Mouse (Mus musculus) CH12.LX (cell line): Measurements from ENCODE around the gene Hoxd8. TPM values are rescaled to one million over a fixed set of nuclear protein-coding genes. Genes with fewer than 3 reads are reported as not detected.

Source experiments
- DNase-seq: peaks from one replicate; pipeline ENCODE4 v3.0.0-alpha.2; 2013; ENCODE audit errors: extremely low read depth
- H3K27ac ChIP-seq: 2 replicates; pipeline ENCODE4 v1.5.1; 2012; ENCODE audit warnings: low read depth, mild to moderate bottlenecking, control low read depth, moderate library complexity; ENCODE audit not compliant: insufficient read depth
- H3K27me3 ChIP-seq: replicated peaks from 2 replicates; pipeline ENCODE3; 2012; ENCODE audit warnings: inconsistent platforms
- H3K36me3 ChIP-seq, 2 experiments: replicated peaks in 1 of 2; 2 replicates each; pipeline versions ENCODE3 to v1.6.1; 2012; ENCODE audit warnings: inconsistent platforms in 1 of 2, low read length in 1 of 2, mild to moderate bottlenecking in 1 of 2, mixed read lengths in 1 of 2, moderate library complexity in 1 of 2; ENCODE audit not compliant: control insufficient read depth in 1 of 2, insufficient read depth in 1 of 2
- H3K4me1 ChIP-seq, 2 experiments: 2 replicates each; pipeline ENCODE4 v1.6.1; 2012; ENCODE audit warnings: inconsistent platforms in 1 of 2, moderate library complexity in 1 of 2; ENCODE audit not compliant: insufficient read depth in 2 of 2, control insufficient read depth in 1 of 2
- H3K4me2 ChIP-seq: 2 replicates; pipeline ENCODE4 v1.6.1; 2012; ENCODE audit warnings: low read depth, mild to moderate bottlenecking, control low read depth; ENCODE audit not compliant: poor library complexity, insufficient read depth, severe bottlenecking
- H3K4me3 ChIP-seq, 3 experiments: fragments of 150-350 bp in 1 of 3; sonication (generic) in 1 of 3; replicated peaks in 1 of 3; 2 replicates each; pipeline versions ENCODE3 to v1.5.1; 2011 to 2012; ENCODE audit warnings: low read depth in 2 of 3, low read length in 2 of 3, mild to moderate bottlenecking in 2 of 3, moderate library complexity in 2 of 3, control low read depth in 1 of 3, improper control_type of control experiment in 1 of 3, inconsistent platforms in 1 of 3, mixed read lengths in 1 of 3; ENCODE audit not compliant: poor library complexity in 1 of 3
- H3K79me2 ChIP-seq: replicated peaks from 2 replicates; pipeline ENCODE4 v1.6.1; 2012; ENCODE audit warnings: mild to moderate bottlenecking, moderate library complexity; ENCODE audit not compliant: control insufficient read depth, poor library complexity, insufficient read depth, severe bottlenecking; ENCODE audit errors: extremely low read depth
- H3K9ac ChIP-seq: 2 replicates; pipeline ENCODE4 v1.6.1; 2012; ENCODE audit warnings: low read depth, mild to moderate bottlenecking, control low read depth, moderate library complexity; ENCODE audit not compliant: insufficient read depth
- H3K9me3 ChIP-seq: replicated peaks from 2 replicates; pipeline ENCODE3; 2012; ENCODE audit warnings: low read length, inconsistent platforms, mixed read lengths
- CTCF ChIP-seq, 2 experiments: IDR thresholded peaks in 1 of 2; conservative IDR thresholded peaks in 1 of 2; 2 replicates each; pipeline ENCODE4 v1.5.1; 2011 to 2012; ENCODE audit warnings: low read depth in 2 of 2, low read length in 2 of 2, improper control_type of control experiment in 1 of 2, inconsistent platforms in 1 of 2, mild to moderate bottlenecking in 1 of 2, moderate library complexity in 1 of 2
- E2F4 ChIP-seq: IDR thresholded peaks from 2 replicates; pipeline ENCODE4 v1.6.1; 2011; ENCODE audit warnings: low read depth, low read length, improper control_type of control experiment; ENCODE audit not compliant: insufficient replicate concordance
- ELF1 ChIP-seq: IDR thresholded peaks from 2 replicates; pipeline ENCODE4 v1.6.1; 2014; ENCODE audit warnings: low read depth, mild to moderate bottlenecking, inconsistent platforms, low read length, improper control_type of control experiment
- ETS1 ChIP-seq: conservative IDR thresholded peaks from 2 replicates; pipeline ENCODE4 v1.6.1; 2012; ENCODE audit warnings: low read depth, mild to moderate bottlenecking, inconsistent platforms, low read length, improper control_type of control experiment, moderate library complexity
- GABPA ChIP-seq: IDR thresholded peaks from 2 replicates; pipeline ENCODE4 v1.6.1; 2012; ENCODE audit warnings: low read depth, low read length, improper control_type of control experiment, inconsistent platforms; ENCODE audit not compliant: insufficient replicate concordance
- JUN ChIP-seq: IDR thresholded peaks from 2 replicates; pipeline ENCODE4 v1.6.1; 2011; ENCODE audit warnings: low read depth, mild to moderate bottlenecking, low read length, improper control_type of control experiment, moderate library complexity; ENCODE audit not compliant: insufficient read depth
- MAFK ChIP-seq: IDR thresholded peaks from 2 replicates; pipeline ENCODE4 v1.6.1; 2011; ENCODE audit warnings: low read length, improper control_type of control experiment; ENCODE audit not compliant: insufficient replicate concordance
- MAX ChIP-seq: IDR thresholded peaks from 2 replicates; pipeline ENCODE4 v1.6.1; 2011; ENCODE audit warnings: low read length, improper control_type of control experiment
- MAZ ChIP-seq: IDR thresholded peaks from 2 replicates; pipeline ENCODE4 v1.6.1; 2012; ENCODE audit warnings: low read depth, mild to moderate bottlenecking, inconsistent platforms, low read length, improper control_type of control experiment, moderate library complexity
- MEF2A ChIP-seq: IDR thresholded peaks from 2 replicates; pipeline ENCODE4 v1.6.1; 2014; ENCODE audit warnings: low read depth, mild to moderate bottlenecking, inconsistent platforms, low read length, improper control_type of control experiment, borderline replicate concordance
- MYC ChIP-seq: IDR thresholded peaks from 2 replicates; pipeline ENCODE4 v1.6.1; 2011; ENCODE audit warnings: low read depth, mild to moderate bottlenecking, improper control_type of control experiment, low read length
- NELFE ChIP-seq: IDR thresholded peaks from 2 replicates; pipeline ENCODE4 v1.6.1; 2011; ENCODE audit warnings: low read depth, low read length, improper control_type of control experiment
- POLR2AphosphoS2 ChIP-seq: IDR thresholded peaks from 2 replicates; pipeline ENCODE4 v1.6.1; 2011; ENCODE audit warnings: low read depth, low read length, improper control_type of control experiment
- RAD21 ChIP-seq: IDR thresholded peaks from 2 replicates; pipeline ENCODE4 v1.6.1; 2011; ENCODE audit warnings: low read depth, mild to moderate bottlenecking, low read length, improper control_type of control experiment, moderate library complexity
- RCOR1 ChIP-seq: conservative IDR thresholded peaks from 2 replicates; pipeline ENCODE4 v1.6.1; 2012; ENCODE audit warnings: low read depth, mild to moderate bottlenecking, inconsistent platforms, low read length, improper control_type of control experiment
- USF1 ChIP-seq: IDR thresholded peaks from 2 replicates; pipeline ENCODE4 v1.6.1; 2014; ENCODE audit warnings: low read depth, mild to moderate bottlenecking, inconsistent platforms, low read length, improper control_type of control experiment
- USF2 ChIP-seq: conservative IDR thresholded peaks from 2 replicates; pipeline ENCODE4 v1.6.1; 2011; ENCODE audit warnings: low read depth, low read length, improper control_type of control experiment
- ZC3H11A ChIP-seq: IDR thresholded peaks from 2 replicates; pipeline ENCODE4 v1.6.1; 2012; ENCODE audit warnings: low read depth, mild to moderate bottlenecking, inconsistent platforms, low read length, improper control_type of control experiment
- ZMIZ1 ChIP-seq: IDR thresholded peaks from 2 replicates; pipeline ENCODE4 v1.6.1; 2012; ENCODE audit warnings: low read depth, mild to moderate bottlenecking, inconsistent platforms, low read length, improper control_type of control experiment
- dilution Hi-C: fragments of 300-500 bp; cut with MboI; formaldehyde crosslinking; loops from 2 replicates; pipeline ENCODE4 v1.14.3; 2020; ENCODE audit warnings: low sequenced_read_pairs; ENCODE audit not compliant: extremely low pct_unique_long_range_greater_than_20kb, extremely low pct_ligation_motif_present
- in situ Hi-C: fragments of 300-500 bp; cut with MboI; formaldehyde crosslinking; loops from 3 replicates; pipeline ENCODE4 v1.14.3; 2019; ENCODE audit warnings: low sequenced_read_pairs, low pct_ligation_motif_present, low pct_unique_long_range_greater_than_20kb, mixed read lengths
- polyA plus RNA-seq: library from polyadenylated mRNA; unstranded; fragments of >175 nt; gene quantifications from 2 replicates; pipeline ENCODE4 v1.2.1, GENCODE M21; 2012; ENCODE audit warnings: low read depth; ENCODE audit not compliant: insufficient read length
- total RNA-seq, 2 experiments: library from RNA; depleted of rRNA; stranded (reverse); fragments of 300-350 nt in 1 of 2; fragments of >200 nt in 1 of 2; gene quantifications; 2 replicates each; pipeline ENCODE4 v1.2.3; 2012 to 2014

Gene Hoxd8
- total and polyA plus RNA-seq, 3 experiments: 0.20 to 0.31 TPM; not detected in 1

DNA sequence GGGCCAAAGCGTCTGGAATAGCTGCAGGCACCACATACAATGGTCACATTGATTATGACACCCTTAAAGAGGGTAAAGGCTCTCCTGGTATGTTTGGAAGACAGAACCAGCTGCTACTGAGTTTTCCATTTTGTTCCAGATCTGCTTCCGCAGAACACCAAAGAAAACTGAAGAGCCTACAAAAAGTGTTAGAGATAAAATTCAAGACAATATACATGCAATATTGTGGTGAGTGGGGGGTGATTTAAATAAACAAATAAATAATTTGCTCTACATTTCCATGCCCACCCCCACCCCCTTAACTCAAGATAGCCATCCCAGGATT is 35.0 kb downstream of the Hoxd8 start:
- peaks cover 16% of the 10 kb centered on the region for H3K9me3 ChIP-seq
- H3K36me3 ChIP-seq: peaks cover 7 to 30% of the 10 kb centered on the region in 2 experiments
- no peaks in the 10 kb centered on the region for H3K79me2 ChIP-seq
- H3K9ac ChIP-seq: no peak overlapping the region
- DNase-seq: no peak
- no peak overlapping the region; the same call in 1 of the 2 replicates for H3K4me2 ChIP-seq
- H3K4me3 ChIP-seq: no peak overlapping the region
- in situ Hi-C loops (no loop called here), dilution Hi-C loops (no loop called here)
- H3K27me3 ChIP-seq: no peaks in the 10 kb centered on the region
- H3K27ac ChIP-seq: no peak overlapping the region
- peaks cover 14 to 27% of the 10 kb centered on the region in 2 experiments for H3K4me1 ChIP-seq
- TF ChIP-seq MAZ: no peak
- TF ChIP-seq CTCF (conservative IDR thresholded peaks at IDR 0.05 in 1 of 2, IDR thresholded peaks at IDR 0.05 in 1 of 2; ENCODE audit: low read depth in 2 of 2, low read length in 2 of 2): no peak
- no peak for TF ChIP-seq ZC3H11A
- no peak for TF ChIP-seq POLR2AphosphoS2
- TF ChIP-seq MYC: no peak
- TF ChIP-seq USF1: no peak
- TF ChIP-seq ETS1: no peak
- TF ChIP-seq MAX: no peak
- TF ChIP-seq E2F4: no peak
- no peak for TF ChIP-seq RCOR1
- no peak for TF ChIP-seq USF2
- no peak for TF ChIP-seq RAD21
- no peak for TF ChIP-seq NELFE

DNA sequence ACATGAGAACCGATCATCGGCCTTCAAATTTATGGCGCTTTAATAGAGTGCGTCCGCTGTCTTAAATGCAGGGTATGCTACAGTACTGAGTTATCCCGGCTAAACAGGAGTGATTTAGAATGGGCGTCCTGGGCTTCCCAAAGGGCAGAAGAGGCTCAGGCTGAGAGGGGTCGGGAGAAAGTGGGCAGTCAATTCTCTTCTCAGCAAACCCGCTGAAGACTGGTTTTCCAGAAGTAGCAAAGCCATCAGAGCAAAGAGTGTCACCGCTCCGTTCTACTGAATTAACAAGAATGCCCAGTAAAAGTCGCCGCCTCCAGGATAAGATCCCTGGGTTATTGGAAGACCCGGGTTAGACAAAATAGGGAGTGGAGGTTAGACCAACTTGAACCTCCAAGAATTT is 35.5 kb downstream of the Hoxd8 start:
- H3K79me2 ChIP-seq: no peaks in the 10 kb centered on the region
- peaks cover 16% of the 10 kb centered on the region for H3K9me3 ChIP-seq
- peaks cover 7 to 26% of the 10 kb centered on the region in 2 experiments for H3K36me3 ChIP-seq
- H3K4me1 ChIP-seq: peaks cover 14 to 27% of the 10 kb centered on the region in 2 experiments
- in situ Hi-C loops (no loop called here), dilution Hi-C loops (no loop called here)
- no peak overlapping the region for H3K9ac ChIP-seq
- H3K4me2 ChIP-seq: no peak overlapping the region
- H3K27ac ChIP-seq: no peak overlapping the region
- no peak overlapping the region for H3K4me3 ChIP-seq
- DNase-seq: no peak
- TF ChIP-seq JUN (no peak), ZMIZ1 (no peak), GABPA (no peak), MAFK (no peak), ELF1 (no peak), MEF2A (no peak)
- no peaks in the 10 kb centered on the region for H3K27me3 ChIP-seq
